Mouse (Mus musculus) spleen, adult 2 months (tissue): ENCODE data around the gene Arhgef3.

Experiments used
- CTCF ChIP-seq: fragments of 200-500 bp; IDR thresholded peaks from 2 replicates; pipeline ENCODE4 v1.5.1; 2011; ENCODE audit warnings: mild to moderate bottlenecking, inconsistent platforms; ENCODE audit not compliant: insufficient read depth, insufficient read length, insufficient replicate concordance; ENCODE audit errors: extremely low read depth
- POLR2A ChIP-seq: fragments of 200-500 bp; IDR thresholded peaks from 2 replicates; pipeline ENCODE4 v1.6.1; 2011; ENCODE audit warnings: low read depth, low read length, inconsistent platforms

DNA sequence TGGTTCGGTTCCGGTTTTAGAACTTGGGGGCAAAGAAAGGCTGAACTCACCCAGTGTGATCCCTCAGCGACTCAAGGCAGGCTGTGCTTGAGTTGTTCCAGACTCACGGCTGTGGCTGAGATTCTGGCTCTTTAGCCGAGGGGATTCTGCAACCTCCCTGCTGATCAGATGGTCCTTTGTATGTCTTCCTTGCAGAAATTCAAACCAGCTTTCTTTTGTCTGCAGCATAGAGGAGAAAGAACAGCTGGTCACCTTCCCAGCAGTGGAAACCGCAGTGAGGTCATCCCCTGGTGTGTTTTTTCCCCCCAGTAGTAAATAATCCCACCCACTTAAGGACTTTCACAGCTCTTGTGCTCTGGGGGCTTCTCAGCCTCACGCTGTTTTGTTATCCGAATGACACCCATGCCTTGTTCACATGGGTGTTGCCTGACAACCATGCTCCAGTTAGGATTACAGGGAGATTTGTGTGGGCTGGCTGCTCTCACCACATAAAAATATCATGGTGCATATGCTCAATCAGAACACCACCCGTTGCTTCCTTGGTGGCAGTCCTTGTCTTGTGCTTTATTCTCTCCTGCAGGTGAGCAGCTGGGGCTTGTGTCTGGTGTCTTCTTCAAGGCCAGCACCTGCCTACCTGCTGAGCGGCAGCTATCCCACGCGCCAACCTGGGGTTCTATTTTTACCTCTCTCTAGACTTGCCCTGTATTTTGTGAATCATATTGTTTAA, 8.8 kb upstream of the Arhgef3 start:
- TF ChIP-seq POLR2A = no peak
- no peak for TF ChIP-seq CTCF
